Mouse (Mus musculus): ENCODE measurements around the gene Cdk5.

The Cdk5 gene

GRCm38 (mm10) chr5:24428596-24428995, 5.3 kb upstream of the Cdk5 start:
- peak; percentile 47 for DNase-seq (ENCODE audit: low read depth, low spot score)

- DNase-seq (ENCODE audit: low read depth, low spot score), result no peak
These were observed 4.7 kb upstream of the Cdk5 start for GRCm38 (mm10) chr5:24427981-24428402.

- no peak for DNase-seq (ENCODE audit: low read depth, low spot score)
These were observed 3.9 kb upstream of the Cdk5 start for GRCm38 (mm10) chr5:24427285-24427633.

- peak; percentile 51 for DNase-seq (ENCODE audit: low read depth, low spot score)
These were observed 3.4 kb upstream of the Cdk5 start for GRCm38 (mm10) chr5:24426556-24427284.

- peak; percentile 25 for DNase-seq (ENCODE audit: low read depth, low spot score)
These were observed 2.7 kb upstream of the Cdk5 start for GRCm38 (mm10) chr5:24426037-24426432.

GRCm38 (mm10) chr5:24425421-24426036, 2.2 kb upstream of the Cdk5 start:
- DNase-seq (ENCODE audit: low read depth, low spot score), result peak; percentile 71

GRCm38 (mm10) chr5:24424861-24425411, 1.6 kb upstream of the Cdk5 start:
- DNase-seq (ENCODE audit: low read depth, low spot score), result peak; percentile 76

GRCm38 (mm10) chr5:24424004-24424781, 863 bp upstream of the Cdk5 start:
- DNase-seq (ENCODE audit: low read depth, low spot score), result no peak

GRCm38 (mm10) chr5:24420381-24420780, 2.9 kb downstream of the Cdk5 start:
- no peak for DNase-seq (ENCODE audit: low read depth, low spot score)

- DNase-seq (ENCODE audit: low read depth, low spot score), result no peak
These were observed 5.7 kb downstream of the Cdk5 start for GRCm38 (mm10) chr5:24417587-24417986.

- DNase-seq (ENCODE audit: low read depth, low spot score), result peak; percentile 73
These were observed 7.1 kb downstream of the Cdk5 start for GRCm38 (mm10) chr5:24416222-24416736.

GRCm38 (mm10) chr5:24413938-24414337, 9.4 kb downstream of the Cdk5 start:
- DNase-seq (ENCODE audit: low read depth, low spot score), result no peak

- no peak for DNase-seq (ENCODE audit: low read depth, low spot score)
These were observed 10.2 kb downstream of the Cdk5 start, which contains the start of gene Asic3 for GRCm38 (mm10) chr5:24413042-24413693. Asic3 (plus strand) TSS chr5:24413392.

GRCm38 (mm10) chr5:24412063-24412462, 11.3 kb downstream of the Cdk5 start:
- DNase-seq (ENCODE audit: low read depth, low spot score), result peak; percentile 63

GRCm38 (mm10) chr5:24409466-24409865, 13.9 kb downstream of the Cdk5 start:
- peak; percentile 52 for DNase-seq (ENCODE audit: low read depth, low spot score)

- no peak for DNase-seq (ENCODE audit: low read depth, low spot score)
These were observed 14.7 kb downstream of the Cdk5 start for GRCm38 (mm10) chr5:24408651-24409050.

GRCm38 (mm10) chr5:24405389-24405876, 17.9 kb downstream of the Cdk5 start:
- DNase-seq (ENCODE audit: low read depth, low spot score), result no peak

GRCm38 (mm10) chr5:24404594-24405360, 18.6 kb downstream of the Cdk5 start:
- DNase-seq (ENCODE audit: low read depth, low spot score), result peak; percentile 95

- no peak for DNase-seq (ENCODE audit: low read depth, low spot score)
These were observed 21.4 kb downstream of the Cdk5 start for GRCm38 (mm10) chr5:24401969-24402368.

GRCm38 (mm10) chr5:24400911-24401605, 22.3 kb downstream of the Cdk5 start:
- DNase-seq (ENCODE audit: low read depth, low spot score), result peak; percentile 28
